Mouse (Mus musculus): Measurements from ENCODE around the gene Megf11.

- TF ChIP-seq CTCF (IDR thresholded peaks at IDR 0.05; ENCODE audit: insufficient read depth, low read length) (no peak), POLR2A (IDR thresholded peaks at IDR 0.05; ENCODE audit: borderline replicate concordance, extremely low read depth, low read depth, low read length) (no peak)
Measured at GRCm38 (mm10) chr9:64504921-64505320, 119.5 kb downstream of the Megf11 start.
